Mouse (Mus musculus) B cell, adult 2 months (primary cell): Measurements from ENCODE around the gene Sult2b1.

Source experiments
- DNase-seq, 2 experiments: peaks; one replicate each; pipeline ENCODE4 v3.0.0; 2022

Gene Sult2b1

GRCm38 (mm10) chr7:45770427-45771082 lies 13.9 kb downstream of the Sult2b1 start:
- DNase-seq = no peak

DNA sequence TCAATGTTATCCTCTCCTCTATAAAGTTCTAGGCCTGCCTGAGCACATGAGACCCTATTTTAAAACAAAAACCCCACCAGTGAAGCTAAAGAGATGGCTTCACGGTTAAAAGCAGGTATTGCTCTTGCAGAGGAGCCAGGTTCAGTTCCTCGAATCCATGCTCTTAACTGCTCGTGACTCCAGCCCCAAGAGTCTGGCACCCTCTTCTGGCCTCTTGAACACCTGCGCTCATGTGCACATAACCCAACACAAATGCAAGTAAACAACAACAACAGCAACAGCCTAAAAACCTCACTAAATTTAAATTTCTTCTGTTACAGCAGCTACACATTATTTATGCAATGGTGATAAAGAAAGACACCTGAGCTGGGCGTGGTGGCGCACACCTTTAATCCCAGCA lies 17.0 kb downstream of the Sult2b1 start:
- no peak for DNase-seq

DNA sequence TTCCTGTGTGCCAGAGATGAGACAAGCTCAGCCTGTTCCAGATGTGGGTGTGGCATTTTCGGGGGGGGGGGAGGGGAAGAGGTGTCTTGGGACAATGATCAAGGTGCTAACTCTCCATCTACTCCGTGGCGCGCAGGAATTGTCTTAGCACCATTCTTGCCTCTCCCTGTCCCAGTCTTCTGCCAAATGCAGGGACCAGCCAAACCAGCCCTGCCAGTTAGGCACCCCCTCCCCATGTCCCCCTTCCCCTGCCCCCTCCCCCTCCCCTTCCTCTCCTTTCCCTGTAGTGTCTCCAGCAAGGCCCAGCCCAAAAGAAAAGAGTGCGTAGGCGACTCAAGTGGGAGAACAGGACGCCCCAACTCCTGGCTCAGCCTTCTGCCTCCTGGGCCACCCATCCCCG lies 17.7 kb downstream of the Sult2b1 start:
- DNase-seq = no peak

DNA sequence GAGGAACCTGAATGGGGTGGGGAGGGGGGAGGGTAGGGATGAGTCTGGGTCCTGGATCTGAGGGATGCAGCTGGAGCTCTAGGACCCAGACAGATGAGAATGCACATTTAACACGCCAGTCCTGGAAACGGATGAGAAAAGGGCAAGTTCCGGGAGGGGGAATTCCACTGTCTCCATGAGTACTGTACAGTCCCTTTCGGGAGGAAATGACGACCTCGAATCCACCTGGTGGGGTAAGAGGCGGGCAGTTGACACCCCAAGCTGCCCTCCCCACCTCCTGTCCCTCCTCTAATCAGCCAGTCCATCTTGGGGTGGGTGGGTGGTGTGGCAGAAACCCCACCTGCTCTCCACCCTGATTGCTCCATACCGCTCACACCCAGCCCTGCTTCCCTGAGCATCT lies 18.5 kb downstream of the Sult2b1 start:
- DNase-seq = no peak

GRCm38 (mm10) chr7:45760151-45760550 lies 24.3 kb downstream of the Sult2b1 start:
- DNase-seq = no peak

DNA sequence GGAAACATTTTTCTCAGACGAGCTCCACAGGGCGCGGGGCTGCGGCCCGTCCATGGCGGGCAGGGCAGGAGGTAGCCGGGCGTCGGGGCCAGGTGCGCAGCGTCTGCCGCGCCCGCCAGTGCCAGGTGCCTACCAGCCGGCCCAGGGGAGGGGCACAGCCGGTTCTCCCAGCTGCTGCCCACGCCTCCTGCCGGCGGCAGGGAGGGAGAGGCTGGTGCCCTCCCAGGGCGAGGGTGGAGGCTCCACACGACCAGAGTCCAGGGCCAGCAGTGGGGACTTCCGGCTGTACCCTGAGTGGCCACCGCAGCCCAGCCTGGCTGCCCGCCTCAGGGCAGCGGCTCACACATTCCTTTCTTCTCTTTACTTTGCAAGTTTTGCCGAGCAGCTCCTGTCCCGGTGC lies 25.1 kb downstream of the Sult2b1 start:
- no peak for DNase-seq

GRCm38 (mm10) chr7:45755703-45756102 lies 28.8 kb downstream of the Sult2b1 start:
- no peak for DNase-seq

DNA sequence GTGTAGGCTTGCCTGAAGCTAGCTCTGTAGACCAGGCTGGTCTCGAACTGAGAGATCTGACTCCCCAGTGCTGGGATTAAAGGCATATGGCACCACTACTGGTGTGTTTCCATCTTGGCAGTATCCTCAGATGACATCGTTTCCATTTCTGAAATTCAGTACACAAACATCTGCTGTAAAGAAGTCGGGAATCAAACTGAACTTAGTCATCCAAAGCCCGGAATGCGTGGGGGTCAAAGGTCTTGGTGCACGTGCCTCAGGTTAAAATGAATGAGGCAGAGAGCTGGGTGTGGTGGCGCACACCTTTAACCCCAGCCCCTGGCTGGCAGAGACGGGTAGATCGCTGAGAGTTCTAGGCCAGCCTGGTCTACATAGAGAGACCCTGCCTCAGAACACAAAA lies 34.3 kb downstream of the Sult2b1 start:
- DNase-seq = no peak

- no peak for DNase-seq
These were observed 35.1 kb downstream of the Sult2b1 start for GRCm38 (mm10) chr7:45749401-45749800.

DNA sequence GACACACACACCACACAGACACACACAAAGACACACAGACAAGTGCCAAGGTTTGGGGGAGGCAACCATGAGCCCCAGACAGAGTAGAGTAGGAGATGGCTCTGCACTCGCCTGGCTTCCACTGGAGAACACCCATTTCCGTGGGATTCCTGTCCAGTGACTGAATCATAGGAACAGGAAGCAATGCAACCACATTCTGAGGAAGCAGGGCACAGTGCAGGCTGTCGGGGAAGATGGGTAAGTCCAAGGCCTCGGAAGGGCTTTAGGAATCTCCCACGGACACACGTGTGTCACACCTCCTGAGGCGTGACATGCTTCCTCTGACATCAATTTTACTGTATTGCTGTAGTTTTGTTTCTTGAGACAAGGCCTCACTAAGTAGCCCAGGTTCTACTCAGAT lies 36.4 kb downstream of the Sult2b1 start:
- no peak for DNase-seq

DNA sequence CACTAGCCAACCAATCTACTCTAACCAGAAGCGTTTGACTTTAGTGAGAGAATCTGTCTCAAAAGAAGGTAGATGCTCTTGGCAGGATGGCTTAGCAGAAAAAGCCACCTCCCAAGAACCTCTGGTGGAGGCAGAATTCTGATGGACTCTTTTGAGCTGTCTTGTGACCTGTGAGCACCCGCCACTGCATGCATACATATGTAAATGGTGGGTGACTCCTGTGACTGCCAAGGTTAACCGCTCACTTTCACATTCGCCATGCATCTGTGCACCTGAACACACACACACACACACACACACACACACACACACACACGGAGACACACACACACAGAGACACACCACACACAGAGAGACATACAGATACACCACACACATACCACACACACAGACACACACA lies 37.0 kb downstream of the Sult2b1 start:
- no peak for DNase-seq

DNA sequence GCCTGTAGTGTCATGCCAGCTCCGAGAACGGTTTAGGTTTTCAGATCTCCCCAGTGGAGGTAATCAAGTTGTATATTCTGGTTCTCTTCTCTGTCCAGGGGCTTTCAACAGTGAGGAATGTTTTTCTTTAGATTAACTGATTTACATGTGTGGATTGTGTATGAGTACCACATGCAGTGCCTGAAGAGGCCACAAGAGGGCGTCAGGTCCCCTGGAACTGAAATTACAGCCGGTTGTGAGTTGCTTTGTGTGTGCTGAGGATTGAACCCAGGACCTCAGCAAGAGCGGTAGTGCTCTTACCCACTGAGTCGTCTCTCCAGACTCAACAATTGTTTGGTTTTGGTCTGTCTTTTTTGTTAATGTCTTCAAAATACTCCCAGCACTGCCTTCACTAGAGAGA lies 38.0 kb downstream of the Sult2b1 start:
- DNase-seq = peak; percentile 45 to 51

DNA sequence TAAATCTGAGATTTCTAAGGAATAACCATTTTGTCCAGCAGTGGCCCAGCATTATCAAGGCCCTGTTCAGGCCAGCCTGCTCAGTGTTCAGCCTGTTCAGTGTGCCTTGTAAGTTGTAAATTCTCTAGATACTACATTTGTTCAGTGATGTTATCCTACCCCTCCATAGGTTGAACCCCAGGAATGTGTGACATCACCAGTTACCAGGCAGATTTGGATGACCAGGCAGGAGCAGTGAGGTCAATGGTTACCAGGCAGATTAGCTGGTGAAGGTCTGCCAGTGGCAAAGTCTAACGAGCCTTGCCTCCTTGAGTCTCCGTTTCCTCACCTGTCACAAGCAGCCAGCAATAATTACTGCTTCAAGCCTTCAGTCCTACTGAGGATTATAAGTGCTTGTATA lies 40.1 kb downstream of the Sult2b1 start:
- DNase-seq = peak; percentile 76 to 78

DNA sequence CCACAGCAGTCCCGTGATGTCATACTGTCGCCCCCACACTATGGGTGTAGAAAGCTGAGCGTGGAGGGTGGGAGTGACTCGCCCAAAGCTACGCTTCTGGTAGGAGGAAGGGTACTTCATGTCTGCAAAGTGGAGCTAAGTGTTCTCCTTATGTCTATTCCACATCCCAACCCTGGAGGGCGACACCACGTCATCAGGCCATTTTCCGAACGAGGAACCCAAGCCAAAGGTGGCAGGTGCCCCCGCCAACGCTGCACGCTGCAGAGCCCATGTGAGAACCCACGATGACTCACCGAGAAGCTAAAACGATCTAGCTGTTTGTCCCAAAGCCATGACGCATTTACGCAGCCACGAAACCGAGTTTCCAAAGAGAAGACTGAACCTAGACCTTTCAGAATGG lies 42.1 kb downstream of the Sult2b1 start:
- DNase-seq = peak; percentile 50 to 57

- peak; percentile 46 to 61 for DNase-seq
These were observed 42.7 kb downstream of the Sult2b1 start for GRCm38 (mm10) chr7:45741777-45742176.

DNA sequence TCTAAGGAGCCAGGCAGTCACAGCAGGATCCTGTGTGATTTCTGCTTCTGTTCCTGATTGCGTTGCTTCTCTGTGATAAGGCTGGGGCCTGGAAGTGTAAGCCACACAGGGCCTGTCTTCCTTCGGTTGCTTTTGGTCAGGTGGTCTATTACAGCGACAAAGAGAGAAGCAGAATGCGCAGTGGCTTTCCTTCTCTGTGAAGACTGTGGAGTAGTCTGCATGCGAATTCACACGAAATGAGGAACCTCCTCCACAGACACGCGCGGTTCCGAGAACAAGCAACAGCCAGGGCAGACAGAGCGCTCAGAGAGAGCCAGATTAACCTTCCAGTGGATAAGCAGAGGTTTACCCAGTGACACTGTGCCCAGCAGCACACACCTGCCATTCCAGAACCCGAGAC lies 43.2 kb downstream of the Sult2b1 start:
- peak in 1 of 2 experiments; percentile 28 for DNase-seq

DNA sequence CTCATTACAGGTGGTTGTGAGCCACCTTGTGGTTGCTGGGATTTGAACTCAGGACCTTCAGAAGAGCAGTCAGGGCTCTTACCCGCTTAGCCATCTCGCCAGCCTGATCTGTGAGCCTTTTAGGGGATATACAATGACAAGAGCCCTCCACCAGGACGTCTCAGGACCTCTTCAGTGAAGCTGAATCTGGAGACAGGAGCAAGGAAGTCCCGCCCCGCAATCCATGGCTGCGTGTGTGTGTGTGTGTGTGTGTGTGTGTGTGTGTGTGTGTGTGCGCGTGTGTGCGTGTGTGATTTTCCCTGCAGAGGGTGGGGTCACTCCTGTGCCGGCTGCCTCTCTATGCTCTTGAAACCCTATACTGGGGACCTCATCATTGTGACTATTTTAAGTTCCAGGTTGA lies 44.6 kb downstream of the Sult2b1 start:
- DNase-seq = no peak

- DNase-seq = peak; percentile 89 to 90
These were observed 45.2 kb downstream of the Sult2b1 start for GRCm38 (mm10) chr7:45739162-45739763.

GRCm38 (mm10) chr7:45733477-45733876 lies 51.0 kb downstream of the Sult2b1 start:
- DNase-seq = no peak

DNA sequence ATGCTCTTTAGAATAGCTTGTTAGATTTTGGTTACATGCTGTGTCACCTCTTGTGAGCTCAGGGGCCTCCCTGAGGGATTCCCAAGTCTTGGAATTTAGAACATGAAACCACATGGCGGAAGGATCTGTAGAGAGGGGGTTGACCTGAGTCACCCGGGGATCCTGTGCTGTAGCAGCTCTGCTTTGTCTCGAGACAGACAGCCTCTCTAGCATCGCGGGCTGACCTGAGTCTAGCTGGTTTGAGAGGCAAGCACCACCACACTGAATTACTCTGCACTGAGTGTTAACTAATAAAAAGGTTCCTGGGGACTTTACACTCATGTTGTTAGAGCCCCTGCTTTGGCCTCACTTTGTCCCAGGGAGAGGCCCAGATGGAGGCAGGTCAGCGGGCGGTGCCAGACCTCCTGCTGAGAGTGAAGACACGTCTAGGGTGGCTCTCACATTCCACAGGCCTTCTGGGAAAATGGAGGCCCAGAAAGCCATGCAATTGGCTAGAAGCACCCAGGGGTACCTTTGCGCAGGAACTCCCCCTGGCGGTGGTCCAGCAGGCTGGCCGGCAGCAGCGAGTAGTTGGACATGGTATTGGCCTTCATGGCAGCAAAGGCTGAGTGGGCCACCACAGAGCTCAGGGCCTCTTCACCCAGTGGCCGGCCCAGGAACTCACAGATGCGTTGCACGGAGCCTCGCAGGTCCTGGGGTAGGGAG lies 53.6 kb downstream of the Sult2b1 start:
- peak; percentile 56 to 60 for DNase-seq

GRCm38 (mm10) chr7:45727625-45728024 lies 56.8 kb downstream of the Sult2b1 start:
- no peak for DNase-seq

DNA sequence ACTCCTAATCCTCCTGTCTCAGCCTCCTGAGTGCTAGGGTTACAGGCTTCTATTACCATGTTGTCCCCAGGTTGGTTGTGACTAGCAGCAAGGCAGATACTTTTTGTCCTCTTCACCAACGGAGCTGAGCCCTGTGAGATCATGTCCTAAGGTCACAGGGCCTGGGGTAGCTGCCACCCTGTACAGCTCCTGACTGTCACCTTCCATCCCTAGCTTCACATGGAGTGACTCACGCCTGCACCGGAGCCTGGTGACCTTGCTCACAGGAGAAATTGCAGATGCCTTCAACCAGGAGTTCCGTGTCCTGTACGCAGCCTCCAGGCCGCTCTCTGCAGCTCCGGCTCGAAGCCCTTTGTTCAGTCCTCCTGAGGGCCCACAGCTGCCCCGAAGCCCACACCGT lies 58.0 kb downstream of the Sult2b1 start:
- DNase-seq = no peak

DNA sequence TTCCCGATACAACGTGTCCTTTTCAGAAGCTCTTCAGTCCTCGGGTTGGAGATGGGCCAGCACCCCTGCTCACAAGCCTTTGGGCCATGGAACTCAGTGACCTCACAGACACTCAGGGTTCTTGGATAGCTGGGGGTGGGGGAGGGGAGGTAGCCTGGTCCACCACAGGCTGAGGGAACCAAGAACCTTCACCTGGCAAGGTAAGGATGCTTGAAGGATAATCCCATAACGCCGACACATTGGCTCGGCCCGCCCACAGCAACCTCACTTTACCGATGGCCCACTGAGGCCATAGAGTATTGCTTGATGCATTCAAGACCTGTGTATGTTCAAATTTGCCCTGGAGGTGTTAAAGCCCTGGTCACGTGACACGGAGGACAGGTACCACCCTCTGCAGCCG lies 58.8 kb downstream of the Sult2b1 start, which contains the start of gene Spaca4:
TSS of gene Spaca4 (minus strand) at position 101 of the 400 bp plus-strand sequence.
- DNase-seq = no peak

- no peak for DNase-seq
These were observed 59.3 kb downstream of the Sult2b1 start for GRCm38 (mm10) chr7:45725151-45725550.
